Mouse (Mus musculus) cerebellum, postnatal 4 days (tissue): ENCODE measurements around the gene Vav2.

Experiments used
- DNase-seq, 2 experiments: peaks; one replicate each; pipeline ENCODE4 v3.0.0; 2022; ENCODE audit warnings: low spot score in 2 of 2, mixed read lengths in 1 of 2

Gene Vav2

DNA sequence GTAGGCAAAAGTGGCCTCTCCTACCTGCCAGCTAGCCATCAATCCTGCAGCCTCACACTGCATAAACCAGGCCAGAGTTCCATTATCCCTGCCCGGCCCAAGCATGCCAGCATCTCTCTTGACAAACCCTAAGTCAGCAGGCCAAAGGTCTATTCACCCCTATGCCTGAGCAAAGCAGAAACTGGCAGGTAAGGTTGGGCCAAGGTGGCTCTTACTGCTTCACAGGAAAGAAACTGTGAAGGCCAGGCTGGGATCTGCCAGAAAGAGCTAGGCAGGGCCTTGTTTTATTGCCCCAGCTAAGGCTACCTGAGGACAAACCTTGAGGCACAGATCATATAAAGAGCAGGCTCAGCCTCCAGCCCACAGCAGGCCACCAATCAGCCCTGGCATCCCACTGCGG lies 55.4 kb downstream of the Vav2 start:
- no peak for DNase-seq

DNA sequence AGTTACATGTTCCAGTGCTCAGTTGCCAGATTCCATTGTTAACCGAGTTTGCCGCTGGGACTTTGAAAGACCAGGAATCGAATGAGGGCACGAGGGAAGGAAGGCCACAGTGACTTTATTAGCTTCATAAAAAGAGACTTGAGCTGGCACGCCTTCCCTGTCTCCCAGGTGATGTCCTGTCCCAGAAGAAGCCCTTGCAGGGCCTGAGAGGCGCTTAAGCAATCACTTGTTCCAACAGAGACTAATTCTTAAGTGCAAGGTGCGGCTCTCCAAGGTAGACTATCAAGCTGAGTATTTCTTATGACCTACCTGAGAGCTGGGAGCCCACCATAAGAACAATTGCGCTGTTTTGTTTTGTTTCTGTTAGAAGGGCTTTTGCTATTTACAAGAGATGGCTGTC lies 57.9 kb downstream of the Vav2 start:
- DNase-seq: no peak

DNA sequence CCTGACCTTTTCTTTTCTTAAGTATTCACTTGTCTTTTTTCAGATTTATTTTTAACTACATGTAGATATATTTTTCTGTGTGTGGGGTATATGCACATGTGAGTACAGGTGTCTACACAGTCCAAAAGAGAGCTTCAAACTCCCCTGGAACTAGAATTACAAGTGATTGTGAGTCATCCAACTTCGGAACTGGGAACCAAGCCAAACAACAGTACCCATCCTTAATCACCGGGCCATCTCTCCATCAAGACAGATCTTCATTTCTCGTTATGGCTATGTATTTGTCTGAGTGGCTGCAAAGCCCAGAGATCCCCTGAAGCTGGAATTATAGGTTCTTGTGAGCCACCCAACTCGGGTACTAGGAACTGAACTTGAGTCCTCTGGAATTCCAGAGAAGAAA lies 61.5 kb downstream of the Vav2 start:
- no peak for DNase-seq

DNA sequence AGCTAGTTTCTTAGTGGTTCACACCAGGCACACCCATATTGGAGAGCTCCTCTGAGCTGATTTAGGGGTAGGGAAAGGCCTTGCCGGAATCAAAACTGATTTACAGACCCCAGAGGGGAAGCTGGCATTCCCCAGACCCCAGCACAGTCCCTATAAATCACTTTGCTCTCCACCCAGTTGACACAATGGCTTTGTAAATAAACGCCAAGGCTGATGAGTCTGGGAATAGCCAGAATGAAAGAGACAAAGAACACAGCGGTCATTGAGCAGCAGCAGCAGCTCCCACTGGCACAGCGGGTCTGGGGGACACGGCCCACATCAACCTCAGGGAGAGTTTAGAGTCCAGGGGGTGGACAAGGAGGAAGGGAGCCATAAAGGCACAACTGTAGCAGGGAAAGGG lies 65.0 kb downstream of the Vav2 start:
- no peak for DNase-seq

DNA sequence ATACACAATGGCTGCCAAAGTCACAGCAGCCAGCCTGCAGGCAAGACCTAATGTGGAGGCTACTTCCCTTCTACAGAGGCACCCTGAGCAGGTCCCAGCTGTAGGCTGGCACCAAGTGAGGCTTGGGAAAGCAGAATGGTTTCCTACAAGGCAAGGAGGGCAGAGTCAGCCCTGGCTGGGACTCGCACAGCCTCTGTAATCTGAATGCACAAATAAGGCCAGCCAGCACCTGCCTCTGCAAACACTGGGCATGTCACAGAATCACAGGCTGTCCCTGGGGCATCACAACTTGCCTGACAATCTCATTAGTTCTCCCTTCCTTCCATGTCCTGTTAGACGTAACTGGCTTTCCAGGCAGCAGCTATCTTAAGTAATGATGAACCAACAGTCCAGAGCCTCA lies 68.4 kb downstream of the Vav2 start:
- DNase-seq: no peak

DNA sequence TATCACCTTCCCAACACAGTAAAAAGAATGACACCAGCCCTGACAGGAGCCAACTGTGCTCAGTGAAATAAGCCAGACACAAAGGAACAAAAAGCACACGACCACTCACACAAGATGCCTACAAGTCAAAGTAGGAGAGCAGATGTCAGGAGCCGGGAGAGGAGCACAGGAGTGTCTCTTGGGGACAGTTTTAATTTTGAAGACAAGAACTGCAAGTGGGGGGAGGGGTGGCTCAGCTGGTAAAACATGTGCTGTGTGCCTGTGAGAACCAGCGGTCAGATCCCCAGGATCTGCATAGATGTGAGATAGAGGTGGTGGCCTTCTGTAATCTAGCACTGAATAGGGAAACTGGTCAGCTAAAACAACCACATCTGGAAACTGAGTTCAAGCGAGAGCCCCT lies 71.1 kb downstream of the Vav2 start:
- no peak for DNase-seq

DNA sequence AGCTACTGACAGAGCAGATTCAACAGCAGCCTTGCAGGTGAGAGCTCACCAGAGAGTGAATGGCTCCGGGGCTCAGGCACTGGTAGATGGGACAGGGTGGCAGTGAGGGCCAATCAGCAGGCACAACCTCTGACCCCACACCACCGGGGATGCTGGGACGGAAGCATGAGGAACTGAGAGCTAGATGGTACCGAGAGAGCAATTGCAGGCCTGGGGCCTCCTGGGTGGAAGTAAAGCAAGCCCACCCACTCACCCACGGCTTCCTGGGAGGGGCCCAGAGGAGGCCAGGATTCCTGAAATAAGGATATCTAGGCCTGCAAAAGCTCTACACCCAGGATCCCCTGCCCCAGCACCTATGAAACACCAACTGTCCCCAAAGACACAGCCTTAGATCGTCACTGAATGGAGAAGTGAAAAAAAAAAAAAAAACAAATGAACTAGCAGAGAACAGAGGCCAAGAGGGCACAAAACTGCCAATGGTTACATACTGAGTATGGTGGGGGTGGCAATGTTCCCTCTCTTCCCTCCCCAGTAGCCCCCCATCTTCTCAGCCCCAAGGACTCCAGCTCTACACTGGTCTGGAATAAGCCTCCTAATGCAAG lies 72.1 kb downstream of the Vav2 start:
- DNase-seq: no peak

DNA sequence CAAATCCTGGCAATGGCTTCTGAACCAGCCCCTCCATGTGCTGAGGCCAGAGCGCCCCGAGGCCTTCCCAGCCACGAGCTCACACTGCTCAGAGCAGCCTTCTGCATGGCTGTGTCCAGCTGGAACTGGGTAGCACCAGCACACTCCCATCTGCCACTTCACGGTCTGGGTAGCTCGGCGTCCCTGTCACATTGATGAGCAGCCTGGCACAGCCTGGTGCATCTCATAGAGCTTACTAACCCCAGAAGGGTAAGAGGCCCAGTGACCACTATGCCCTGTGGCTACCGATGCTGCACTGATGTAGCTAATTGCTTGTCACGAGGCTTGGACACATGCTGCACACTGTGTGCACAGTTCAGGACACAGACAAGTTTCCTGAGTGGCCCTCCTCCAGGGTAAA lies 74.1 kb downstream of the Vav2 start:
- DNase-seq: peak in 1 of 2 experiments; percentile 60

DNA sequence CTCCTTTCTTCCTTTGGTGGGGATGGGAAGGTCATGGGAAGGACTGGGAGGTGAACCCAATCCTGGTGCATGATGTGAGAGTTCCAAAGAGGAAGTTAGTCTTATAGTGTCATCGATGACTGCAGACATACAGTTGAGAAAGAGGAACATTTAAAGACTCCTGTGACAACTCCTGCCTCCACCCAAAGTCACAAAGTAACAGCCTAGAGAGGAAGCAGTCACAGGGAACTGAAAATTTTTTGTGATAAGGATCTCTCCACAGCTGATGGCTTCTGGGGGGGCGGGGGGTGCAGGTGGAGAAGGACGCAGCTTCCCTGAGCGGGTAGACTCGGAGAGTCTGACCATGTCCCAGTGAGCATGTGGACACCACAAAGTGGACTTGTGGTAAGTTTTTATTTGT lies 76.5 kb downstream of the Vav2 start:
- DNase-seq: no peak

DNA sequence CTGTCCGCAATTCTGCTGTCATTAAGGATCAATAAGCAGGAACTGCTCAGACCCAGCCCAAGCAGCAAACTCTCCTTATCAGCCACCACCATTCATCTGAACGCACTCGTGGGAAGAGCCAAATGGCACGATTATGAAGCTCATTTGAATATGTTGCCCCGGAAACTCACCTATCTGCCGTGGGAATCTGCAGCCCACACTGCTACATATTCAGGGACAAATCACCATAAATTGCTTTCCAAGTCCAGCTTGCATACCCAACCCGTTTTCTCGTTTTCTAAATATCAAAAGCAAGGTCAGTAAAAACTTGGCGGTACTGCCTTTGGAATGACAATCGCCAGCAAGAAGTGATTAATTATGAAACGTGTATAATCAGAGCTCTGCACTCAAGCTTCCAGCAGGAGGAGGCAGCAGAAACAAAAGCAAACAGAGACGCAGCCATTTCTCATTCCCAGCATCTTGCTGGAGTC lies 82.8 kb downstream of the Vav2 start:
- no peak for DNase-seq

DNA sequence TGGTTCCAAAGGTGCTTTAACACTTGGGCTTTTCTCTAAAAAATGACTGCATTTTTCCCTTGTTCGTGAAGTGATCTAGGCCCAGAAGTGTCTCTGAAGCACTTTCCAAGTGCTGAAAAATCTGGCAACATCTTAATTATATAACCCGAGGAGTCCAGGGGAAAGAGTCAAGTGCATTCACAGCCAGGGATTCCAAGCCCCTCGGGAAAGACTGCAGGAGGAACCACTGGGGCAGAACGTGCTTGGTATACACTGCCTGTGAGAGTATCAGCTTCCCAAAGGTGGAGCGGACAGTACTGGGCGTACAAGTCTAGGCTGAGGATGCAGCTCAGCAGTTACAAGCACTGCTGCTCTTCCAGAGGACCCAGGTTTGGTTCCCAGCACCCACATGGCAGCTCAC lies 86.2 kb downstream of the Vav2 start:
- no peak for DNase-seq

DNA sequence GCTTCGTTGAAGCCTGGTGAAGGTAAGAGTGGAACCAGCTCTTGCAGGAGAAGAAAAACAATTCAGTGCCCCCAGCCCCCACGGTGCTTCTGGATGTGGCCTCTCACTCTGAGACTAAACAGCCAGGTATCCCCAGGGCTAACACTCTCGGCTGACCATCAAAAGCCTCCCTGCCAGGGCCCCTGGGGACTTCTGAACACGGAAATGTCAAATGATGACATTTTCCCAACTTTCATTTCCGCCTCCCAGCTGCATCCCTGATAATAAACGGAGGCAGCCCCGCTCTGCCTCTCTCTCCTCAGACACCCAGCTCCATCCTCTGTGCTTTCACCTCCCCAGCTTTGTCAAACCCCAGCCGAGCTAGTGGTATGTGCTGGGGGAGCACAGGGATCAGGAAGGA lies 87.8 kb downstream of the Vav2 start:
- no peak for DNase-seq

DNA sequence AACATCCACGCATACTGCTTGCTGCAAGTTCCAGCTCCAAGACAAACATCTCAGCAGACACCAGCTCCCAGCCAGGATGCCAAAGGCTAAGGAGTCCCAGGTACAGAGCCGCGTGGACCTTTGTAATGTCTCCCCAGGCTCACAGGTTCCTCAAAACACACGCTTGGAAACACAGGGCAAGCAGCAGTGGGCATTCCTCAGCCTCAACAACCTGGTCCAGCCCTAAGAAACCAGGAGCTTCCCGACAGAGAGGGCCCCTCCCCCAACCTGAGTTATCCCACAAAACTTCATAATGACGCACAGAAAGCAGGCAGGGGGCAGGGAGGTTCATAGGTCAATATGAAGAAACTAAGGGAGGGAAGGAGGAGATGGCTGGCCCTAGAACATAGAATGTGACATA lies 89.6 kb downstream of the Vav2 start:
- DNase-seq: no peak

DNA sequence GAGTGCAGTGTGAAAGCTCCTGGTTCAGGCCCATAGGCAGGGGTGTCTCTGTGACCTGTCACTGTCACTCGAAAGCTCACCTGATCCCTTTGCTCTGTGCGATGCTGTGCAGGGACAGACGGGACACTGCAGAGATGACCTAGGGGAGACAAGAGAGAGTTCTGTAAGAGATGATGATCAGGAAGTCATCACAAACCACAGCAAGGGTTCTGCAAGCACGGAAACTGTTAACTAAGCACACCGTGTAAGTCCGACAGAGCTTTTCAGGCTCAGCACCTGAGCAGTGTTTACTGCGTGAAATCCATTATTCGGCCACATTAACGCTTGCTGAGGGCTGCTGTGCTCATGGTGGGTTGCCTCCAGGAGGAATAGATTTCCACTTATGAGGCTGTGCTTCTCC lies 90.2 kb downstream of the Vav2 start:
- no peak for DNase-seq

DNA sequence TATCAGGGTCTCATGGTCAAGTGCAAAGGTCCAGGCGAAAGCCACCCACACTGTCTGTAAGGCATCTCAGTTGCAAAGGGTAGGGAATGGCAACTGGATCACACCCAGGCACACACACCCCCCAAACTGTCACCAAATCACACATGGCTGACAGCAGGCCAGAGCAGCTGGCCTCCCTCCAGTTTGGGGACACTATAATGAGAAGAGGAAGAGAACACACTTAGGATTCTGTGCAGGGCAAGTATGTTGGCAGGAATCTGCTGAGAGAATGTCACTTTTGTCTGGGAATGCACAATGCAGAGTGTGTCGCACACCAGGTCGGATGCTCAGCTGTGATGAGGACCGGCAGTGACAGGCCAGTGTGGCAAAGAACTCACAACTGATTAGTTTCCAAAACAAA lies 92.0 kb downstream of the Vav2 start:
- DNase-seq: peak in 1 of 2 experiments; percentile 48

DNA sequence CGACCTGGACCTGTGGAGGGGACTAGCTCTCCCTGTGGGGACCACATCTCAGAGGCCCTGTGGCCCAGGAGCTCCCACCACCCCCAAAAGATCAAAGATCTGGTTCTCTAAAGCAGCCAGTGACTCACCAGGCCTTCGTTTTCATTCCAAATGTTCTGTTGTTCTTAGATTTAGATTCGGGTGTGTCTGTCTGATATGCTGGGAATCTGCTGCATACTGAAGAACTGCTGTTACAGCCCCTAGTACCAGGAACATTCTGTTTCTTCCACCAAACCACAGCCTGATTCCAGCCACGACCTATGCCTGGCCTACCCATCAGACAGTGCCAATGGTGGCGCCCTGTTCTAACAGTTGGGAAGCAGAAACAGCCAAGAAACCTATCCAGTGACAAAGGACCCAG lies 95.3 kb downstream of the Vav2 start:
- no peak for DNase-seq

DNA sequence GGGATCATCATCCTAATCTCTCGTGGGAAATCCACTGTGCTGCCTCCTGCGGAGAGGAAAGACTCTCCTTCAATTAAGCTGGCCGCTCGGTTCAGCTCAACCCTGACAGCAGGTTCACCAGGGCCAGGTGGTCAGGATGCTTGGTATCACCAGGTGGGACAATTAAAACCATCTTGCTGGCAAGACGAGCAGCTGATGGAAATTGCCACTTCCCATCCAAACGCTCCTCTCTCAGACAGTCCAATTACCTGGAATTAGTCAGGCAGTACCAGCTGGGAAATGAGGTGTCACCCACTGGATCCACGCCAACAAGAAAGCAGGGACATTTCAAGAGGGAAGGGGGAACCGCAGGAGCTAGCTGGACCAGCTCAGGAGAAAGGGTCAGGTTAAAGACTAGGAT lies 96.4 kb downstream of the Vav2 start:
- no peak for DNase-seq

DNA sequence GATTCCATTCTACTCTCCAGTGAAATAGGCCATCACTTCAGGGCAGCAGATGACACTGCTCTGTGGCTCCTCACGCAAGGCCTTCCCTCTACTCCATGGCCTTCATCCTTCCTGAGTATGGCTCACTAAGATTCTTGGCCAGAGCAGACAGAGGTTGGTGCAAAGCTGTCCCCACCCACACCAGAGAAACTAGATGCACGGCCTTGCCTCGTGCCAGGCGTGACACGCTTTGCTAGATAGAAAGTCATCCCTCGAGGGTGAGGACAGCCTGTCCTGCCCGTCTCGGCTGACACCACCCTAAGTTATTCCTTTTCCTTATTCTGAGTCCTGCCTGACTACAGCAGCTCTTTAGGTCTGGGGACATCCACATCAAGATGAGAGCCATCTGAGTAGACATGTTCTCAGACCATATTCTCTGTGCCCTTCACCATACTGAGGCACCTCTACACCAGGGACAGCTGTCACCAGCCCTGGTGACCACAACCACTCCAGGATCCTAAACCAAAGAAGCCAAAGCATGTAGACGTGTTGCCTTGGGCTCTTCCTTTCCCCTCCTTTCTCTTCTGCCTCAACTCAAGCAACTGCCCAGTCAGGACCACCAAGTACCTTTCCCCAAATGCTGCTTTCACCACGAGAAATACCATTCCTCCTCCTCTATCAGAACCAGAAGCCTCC lies 97.3 kb downstream of the Vav2 start:
- no peak for DNase-seq

DNA sequence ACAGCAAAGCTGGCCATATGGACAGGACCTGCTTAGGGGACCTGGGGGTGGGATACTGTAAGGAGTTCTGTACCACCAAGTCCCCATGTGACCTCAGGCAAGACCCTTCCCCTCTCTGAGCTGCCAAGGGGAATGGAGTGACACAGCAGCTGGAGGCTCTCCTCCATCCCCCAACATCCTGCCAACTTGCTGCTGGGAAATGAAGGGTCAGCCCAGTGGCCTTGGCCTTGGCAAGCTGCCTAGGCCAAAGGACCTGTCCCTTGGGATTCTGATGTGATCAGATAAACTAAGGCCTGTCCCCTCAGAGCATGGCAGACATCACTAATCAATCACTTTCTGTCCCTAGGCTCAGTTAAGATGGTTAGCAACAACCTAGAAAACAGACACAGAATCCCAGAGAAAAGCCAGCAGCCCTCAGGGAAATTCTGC lies 98.2 kb downstream of the Vav2 start:
- DNase-seq: no peak

DNA sequence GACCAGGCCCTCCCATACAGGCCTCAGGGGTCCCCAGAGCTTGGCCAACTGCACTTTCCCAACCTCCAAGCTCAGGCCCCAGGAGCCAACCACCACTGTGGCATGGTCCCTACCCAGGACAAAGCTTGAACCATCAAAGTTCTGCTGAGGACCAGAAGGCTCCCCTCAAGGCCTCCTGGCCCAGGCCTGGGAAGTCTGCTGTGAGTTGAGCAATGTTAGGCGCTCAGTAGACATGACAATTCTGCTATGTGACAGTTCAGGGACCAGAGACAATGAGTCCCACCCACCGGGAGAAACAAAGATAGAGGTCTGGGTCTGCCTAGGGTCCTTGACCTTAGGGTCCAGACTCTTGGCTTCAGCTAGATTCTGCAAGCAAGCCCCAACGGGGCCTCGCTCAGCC lies 98.9 kb downstream of the Vav2 start:
- no peak for DNase-seq

DNA sequence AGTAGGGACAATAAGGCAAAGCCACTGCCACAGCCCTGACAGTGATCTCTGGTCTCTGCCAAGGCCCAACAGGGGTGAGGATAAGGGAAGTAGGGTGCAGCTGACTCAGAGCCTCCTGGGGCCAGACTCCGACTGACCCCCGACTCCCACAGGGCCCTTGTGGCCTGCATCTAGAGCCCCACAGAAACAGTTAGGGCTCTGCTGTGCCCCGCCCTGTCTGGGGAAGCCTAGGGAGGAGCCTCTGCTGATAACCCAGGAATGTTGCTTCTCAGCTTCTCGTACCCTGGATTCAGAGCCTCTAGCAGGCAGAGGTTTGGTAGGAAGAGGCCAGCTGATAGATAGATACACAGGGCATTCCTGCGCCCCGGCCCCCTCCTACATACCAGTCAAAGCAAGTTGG lies 99.8 kb downstream of the Vav2 start:
- DNase-seq: no peak

DNA sequence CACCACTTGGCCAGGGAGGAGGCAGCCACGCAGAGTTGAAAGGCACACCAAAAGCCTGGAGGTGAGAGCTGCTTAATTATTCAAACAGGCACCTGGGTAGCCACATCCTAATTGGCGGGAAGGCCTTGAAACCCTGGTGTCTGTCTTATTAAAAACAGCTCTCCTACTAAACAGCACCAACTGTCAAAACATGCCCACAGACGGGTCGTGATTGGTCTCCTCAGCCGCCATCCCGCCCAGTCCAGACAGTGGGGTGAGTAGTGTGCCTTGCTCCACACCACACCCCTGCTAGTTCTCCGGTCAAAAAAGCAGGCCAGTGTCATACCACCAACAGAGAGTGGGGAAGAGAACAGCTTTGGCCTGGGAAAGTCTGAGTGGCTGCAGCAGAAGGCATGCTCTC lies 100.5 kb downstream of the Vav2 start:
- DNase-seq: no peak

DNA sequence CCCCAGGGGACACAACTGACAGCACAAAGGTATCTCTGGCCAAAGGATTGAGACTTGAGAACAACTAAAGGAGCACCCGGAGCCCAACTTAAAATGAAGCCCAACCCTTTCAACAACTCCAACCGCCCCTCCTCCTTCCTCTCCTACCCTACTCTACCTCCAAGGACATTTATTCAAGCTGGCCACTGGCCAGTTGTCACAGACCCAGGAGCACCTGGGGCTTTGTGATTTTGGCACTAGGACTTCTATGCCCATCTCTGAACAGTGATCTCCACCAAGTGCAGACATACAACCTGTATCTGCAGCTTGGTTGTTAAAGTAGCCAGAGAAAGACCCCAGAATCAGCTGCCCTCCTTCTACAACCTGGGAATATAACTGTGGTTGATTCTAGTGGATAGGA lies 102.1 kb downstream of the Vav2 start:
- no peak for DNase-seq

DNA sequence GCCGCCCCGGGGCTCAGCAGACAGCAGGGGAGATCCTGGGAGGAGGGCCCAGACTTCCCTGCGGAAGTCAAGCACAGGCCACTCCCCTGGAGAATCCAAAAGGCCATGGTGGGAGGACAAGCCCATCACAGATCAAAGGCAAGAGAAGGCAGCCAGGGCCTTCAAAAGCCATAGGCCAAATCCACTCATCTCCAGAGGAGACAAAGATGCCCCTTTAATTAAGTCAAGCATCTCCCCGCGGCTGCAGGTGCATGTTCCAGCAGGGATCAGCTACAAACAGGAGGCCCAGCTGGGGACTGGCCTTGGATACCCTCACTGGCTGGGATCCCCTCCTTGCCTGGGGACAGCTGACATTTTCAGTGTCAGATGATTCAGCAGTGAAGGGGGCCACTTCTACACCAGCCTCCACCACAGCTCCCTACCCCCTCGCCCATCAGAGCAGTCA lies 105.4 kb downstream of the Vav2 start:
- no peak for DNase-seq
